Mouse (Mus musculus): ENCODE results near the gene Il12rb1. TPM values are rescaled to one million over a fixed set of nuclear protein-coding genes. Genes with fewer than 3 reads are reported as not detected.
A peak's percentile ranks its signal among the peaks of the same experiment; 100 is the strongest.

Gene Il12rb1
- polyA plus RNA-seq, 1 experiment from 2014 or later = 0.16 TPM

DNA sequence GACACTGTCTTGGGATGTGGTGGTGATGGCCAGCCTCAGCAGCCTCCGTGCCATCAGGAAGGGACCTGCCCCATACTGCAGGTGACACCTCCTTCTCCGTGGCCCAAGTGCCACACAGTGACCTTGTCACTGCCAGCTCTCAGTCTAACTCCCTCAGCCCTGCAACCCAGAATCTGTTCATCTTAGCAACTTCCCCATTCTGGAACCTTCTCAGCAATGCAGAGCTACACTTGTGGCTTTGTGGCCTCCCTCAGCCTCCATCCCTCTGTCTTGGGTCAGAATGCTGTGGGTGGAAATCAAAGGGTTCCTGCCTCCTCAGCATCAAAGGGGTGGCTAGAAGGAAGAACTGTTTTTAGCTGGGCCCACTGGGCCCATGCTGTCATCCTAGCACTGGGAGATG is 45.6 kb downstream of the Il12rb1 start:
- H3K27ac ChIP-seq (ENCODE audit: low read length) = no peak overlapping the region
- no peaks in the 10 kb centered on the region for H3K27me3 ChIP-seq (replicated peaks; ENCODE audit: insufficient read depth, low read length)
- 71% methylated on average over 2 of the region's 2 CpGs for WGBS
- no peaks in the 10 kb centered on the region for H3K9me3 ChIP-seq (ENCODE audit: low read length)
- DNase-seq (ENCODE audit: low spot score) = no peak
- TF ChIP-seq EP300 (IDR thresholded peaks at IDR 0.05) (no peak), CTCF (IDR thresholded peaks at IDR 0.05) (no peak)
- no peak overlapping the region for H3K4me3 ChIP-seq (ENCODE audit: low read depth, low read length)
- H3K9ac ChIP-seq (replicated peaks; ENCODE audit: low read depth) = no peak overlapping the region
- no peak overlapping the region for H3K4me2 ChIP-seq (replicated peaks; ENCODE audit: low read depth, low read length)
- ATAC-seq = no peak
- H3K4me1 ChIP-seq (ENCODE audit: insufficient read depth, low read depth, low read length) = no peaks in the 10 kb centered on the region; the same call in 1 of the 2 replicates
- no peaks in the 10 kb centered on the region for H3K36me3 ChIP-seq (ENCODE audit: insufficient read depth, low read length)

DNA sequence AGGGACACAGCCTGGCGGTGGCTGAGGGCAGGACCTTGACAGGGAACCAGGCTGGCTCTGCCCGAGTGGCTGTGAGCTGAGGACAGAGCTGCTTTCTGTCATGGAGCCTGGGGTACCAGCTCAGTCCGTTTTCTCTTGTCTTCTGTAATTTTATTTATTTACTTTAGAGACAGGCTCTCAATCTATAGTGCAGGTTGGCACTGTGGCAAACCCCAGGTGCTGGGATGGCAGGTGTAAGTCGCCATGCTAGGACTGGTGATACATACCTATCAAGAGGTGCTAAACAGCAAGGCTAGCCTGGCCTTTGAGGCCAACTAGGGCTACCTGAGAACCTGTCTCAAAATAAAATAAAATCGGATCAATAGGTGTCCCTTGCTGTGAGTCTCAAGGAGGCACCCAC is 47.8 kb downstream of the Il12rb1 start:
- no peaks in the 10 kb centered on the region for H3K9me3 ChIP-seq (ENCODE audit: low read length)

DNA sequence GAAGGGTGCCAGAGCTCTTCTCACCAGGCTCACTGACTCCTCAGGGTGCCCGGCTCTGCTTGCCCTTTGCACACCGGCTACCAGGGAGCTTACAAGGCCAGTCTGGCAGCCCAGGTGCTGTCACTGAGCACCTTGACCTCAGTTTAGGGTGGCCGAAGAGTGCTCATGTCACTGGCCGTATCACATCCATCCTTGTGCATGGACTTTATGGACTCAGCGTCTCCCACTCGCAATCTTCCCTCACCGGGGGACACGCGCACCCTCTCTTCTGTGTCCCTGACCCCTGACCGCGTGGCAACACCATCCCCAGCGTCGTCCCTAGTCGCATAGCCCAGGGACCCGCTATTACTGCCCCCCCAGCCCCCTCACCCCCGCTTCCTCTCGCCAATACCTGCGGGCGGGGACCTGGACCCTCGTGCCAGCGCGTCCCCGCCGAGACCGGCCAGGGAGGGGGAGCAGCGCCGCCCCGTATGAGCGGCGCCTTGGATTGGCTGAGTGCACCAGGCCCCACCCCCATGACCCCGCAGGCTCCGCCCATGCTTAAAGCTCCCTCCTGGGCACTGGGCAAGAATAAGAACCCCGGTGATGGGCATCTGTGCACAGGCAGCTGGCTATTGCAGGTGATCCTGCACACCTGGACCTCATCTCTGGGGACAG is 48.4 kb downstream of the Il12rb1 start:
- ATAC-seq (peak; percentile 90), DNase-seq (ENCODE audit: low spot score) (peak; percentile 59)
- Histone ChIP-seq H3K4me3 (ENCODE audit: low read depth, low read length) (peak overlapping the region; percentile 35), H3K36me3 (ENCODE audit: insufficient read depth, low read length) (no peaks in the 10 kb centered on the region), H3K27me3 (replicated peaks; ENCODE audit: insufficient read depth, low read length) (peaks cover 7% of the 10 kb centered on the region; the same call in 1 of the 2 replicates), H3K9ac (replicated peaks; ENCODE audit: low read depth) (peak overlapping the region; percentile 46; the same call in 1 of the 2 replicates), H3K27ac (ENCODE audit: low read length) (no peak overlapping the region), H3K4me1 (ENCODE audit: insufficient read depth, low read depth, low read length) (no peaks in the 10 kb centered on the region; the same call in 1 of the 2 replicates), H3K9me3 (ENCODE audit: low read length) (no peaks in the 10 kb centered on the region), H3K4me2 (replicated peaks; ENCODE audit: low read depth, low read length) (peak overlapping the region; percentile 79)
- WGBS = 10% methylated on average over 33 of the region's 33 CpGs
- TF ChIP-seq EP300 (IDR thresholded peaks at IDR 0.05) (no peak), CTCF (IDR thresholded peaks at IDR 0.05) (no peak)

More for the DNA sequence above, 47.8 kb downstream of the Il12rb1 start:
- H3K4me3 ChIP-seq (ENCODE audit: low read depth, low read length) = no peak overlapping the region
- no peaks in the 10 kb centered on the region; the same call in 1 of the 2 replicates for H3K4me1 ChIP-seq (ENCODE audit: insufficient read depth, low read depth, low read length)
- 0 out of 2 replicates have a peak, but pooled peaks cover under 1% of the 10 kb centered on the region for H3K27me3 ChIP-seq (replicated peaks; ENCODE audit: insufficient read depth, low read length)
- no peaks in the 10 kb centered on the region for H3K36me3 ChIP-seq (ENCODE audit: insufficient read depth, low read length)
- no peak overlapping the region for H3K4me2 ChIP-seq (replicated peaks; ENCODE audit: low read depth, low read length)
- TF ChIP-seq CTCF (IDR thresholded peaks at IDR 0.05) = no peak
- TF ChIP-seq EP300 (IDR thresholded peaks at IDR 0.05) = no peak
- DNase-seq (ENCODE audit: low spot score) (no peak), ATAC-seq (no peak)
- H3K27ac ChIP-seq (ENCODE audit: low read length) = no peak overlapping the region
- WGBS = 48% methylated on average over 5 of the region's 5 CpGs
- H3K9ac ChIP-seq (replicated peaks; ENCODE audit: low read depth) = no peak overlapping the region

DNA sequence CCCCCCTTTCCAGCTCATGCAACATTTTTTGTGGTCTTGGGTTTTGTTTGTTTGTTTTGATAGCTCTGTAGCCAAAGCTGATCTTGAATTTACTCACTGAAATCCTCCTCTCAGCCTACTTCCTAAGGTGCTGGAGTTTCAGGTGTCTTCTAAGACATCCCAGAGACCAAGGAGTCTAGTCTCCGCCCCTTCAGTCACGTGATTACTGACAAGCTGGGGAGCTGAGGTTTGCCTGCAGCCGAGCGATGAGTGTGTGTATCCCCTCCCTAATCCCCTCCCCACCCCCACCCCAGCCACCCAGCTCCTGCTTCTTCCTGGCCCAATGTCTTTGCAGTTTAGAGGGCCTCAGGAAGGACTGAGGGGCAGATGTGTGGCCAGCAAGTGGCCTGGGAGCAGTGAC is 49.3 kb downstream of the Il12rb1 start:
- TF ChIP-seq CTCF (IDR thresholded peaks at IDR 0.05) (no peak), EP300 (IDR thresholded peaks at IDR 0.05) (no peak)
- Histone ChIP-seq H3K27me3 (replicated peaks; ENCODE audit: insufficient read depth, low read length) (peaks cover 15% of the 10 kb centered on the region), H3K9ac (replicated peaks; ENCODE audit: low read depth) (no peak overlapping the region), H3K9me3 (ENCODE audit: low read length) (no peaks in the 10 kb centered on the region), H3K27ac (ENCODE audit: low read length) (no peak overlapping the region), H3K36me3 (ENCODE audit: insufficient read depth, low read length) (no peaks in the 10 kb centered on the region), H3K4me3 (ENCODE audit: low read depth, low read length) (no peak overlapping the region), H3K4me2 (replicated peaks; ENCODE audit: low read depth, low read length) (no peak overlapping the region), H3K4me1 (ENCODE audit: insufficient read depth, low read depth, low read length) (peaks cover under 1% of the 10 kb centered on the region; the same call in 1 of the 2 replicates)
- no peak for DNase-seq (ENCODE audit: low spot score)
- ATAC-seq = no peak
- 37% methylated on average over 4 of the region's 4 CpGs for WGBS

DNA sequence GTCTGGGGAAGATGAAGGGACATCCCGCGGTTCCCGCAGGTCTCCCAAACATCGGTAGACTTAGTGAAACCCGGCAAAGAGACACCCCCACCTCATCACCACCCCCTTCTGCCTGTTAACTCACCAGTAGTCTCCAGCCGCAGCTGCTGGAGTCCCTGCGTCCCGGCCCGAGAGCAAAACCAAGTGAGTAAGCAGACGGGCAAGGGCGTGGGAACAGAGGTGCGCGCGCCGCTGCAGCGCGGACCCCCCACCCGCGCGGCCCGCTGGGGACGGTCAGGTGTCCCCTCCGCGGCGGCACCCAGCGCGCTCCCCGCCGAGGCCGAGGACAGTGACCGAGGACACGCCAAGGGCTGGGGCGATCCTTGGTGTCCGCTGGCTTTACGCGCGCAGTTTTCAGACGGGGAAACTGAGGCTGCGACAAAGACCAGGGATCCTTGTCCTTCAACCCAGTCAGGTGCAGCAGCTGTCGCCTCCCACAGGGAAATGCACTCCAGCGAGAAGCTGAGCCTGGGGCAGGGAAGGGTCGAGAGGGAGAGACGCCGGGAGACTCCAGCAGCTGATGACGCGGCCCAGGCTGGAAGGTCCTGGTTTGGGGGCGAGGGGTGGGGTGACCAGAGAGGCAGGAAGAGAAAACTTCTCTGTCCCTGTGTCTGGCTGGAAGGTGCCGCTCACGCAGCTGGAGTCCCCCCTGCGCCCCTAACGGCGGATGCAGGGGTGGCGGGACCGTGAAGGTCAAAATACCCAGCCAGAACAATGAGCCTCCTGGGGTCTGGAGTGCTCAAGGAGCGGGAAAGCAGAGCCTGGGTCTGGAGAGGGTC is 54.8 kb downstream of the Il12rb1 start, which contains the start of gene Kcnn1:
Gene Kcnn1 (minus strand): TSS at position 435 of the 818 bp plus-strand sequence.
- under 1% methylated on average over 52 of the region's 55 CpGs for WGBS
- peak within 1 kb of the TSS; percentile 29 for H3K4me3 ChIP-seq (ENCODE audit: low read depth, low read length)
- peak; percentile 53 for TF ChIP-seq CTCF (IDR thresholded peaks at IDR 0.05)
- TF ChIP-seq EP300 (IDR thresholded peaks at IDR 0.05) = no peak
- H3K27ac ChIP-seq (ENCODE audit: low read length) = no peak within 1 kb of the TSS
- no peak within 1 kb of the TSS for H3K9ac ChIP-seq (replicated peaks; ENCODE audit: low read depth)
- no peaks in the 10 kb centered on the region for H3K9me3 ChIP-seq (ENCODE audit: low read length)
- ATAC-seq = no peak
- DNase-seq (ENCODE audit: low spot score) = no peak
- peaks cover 34% of the 10 kb centered on the region for H3K27me3 ChIP-seq (replicated peaks; ENCODE audit: insufficient read depth, low read length)
- no peaks in the 10 kb centered on the region for H3K36me3 ChIP-seq (ENCODE audit: insufficient read depth, low read length)
- peak within 1 kb of the TSS; percentile 57 for H3K4me2 ChIP-seq (replicated peaks; ENCODE audit: low read depth, low read length)
- H3K4me1 ChIP-seq (ENCODE audit: insufficient read depth, low read depth, low read length) = peaks cover 29% of the 10 kb centered on the region

Data from lung, postnatal 0 days (tissue).